Mouse (Mus musculus): ENCODE results near the gene Frmd8.

Frmd8 gene

DNA sequence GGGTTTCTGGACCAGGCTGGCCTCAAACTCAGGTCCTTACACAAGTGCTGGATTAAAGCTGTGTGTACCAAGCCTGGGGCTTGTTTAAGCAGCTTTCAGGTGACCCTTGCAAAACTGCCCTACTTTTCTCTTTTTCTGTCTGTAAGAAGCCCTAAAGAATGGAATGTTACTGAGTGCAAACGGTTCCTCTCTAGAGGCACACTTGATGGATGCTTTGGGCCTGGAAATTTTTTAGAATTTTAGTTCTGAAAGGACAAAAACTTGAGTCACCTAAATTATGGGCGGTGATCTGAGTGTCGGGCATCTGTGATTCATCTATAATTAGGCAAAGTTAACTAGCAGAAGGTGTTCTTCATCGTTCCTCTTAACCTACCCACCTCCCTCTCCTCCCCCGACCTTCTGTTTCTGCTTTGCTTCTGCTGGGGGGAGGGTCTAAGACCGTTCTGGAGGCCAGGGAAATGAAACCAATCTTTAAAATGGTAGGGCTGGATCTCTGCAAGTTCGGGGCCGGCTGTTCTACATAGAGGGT, 70.6 kb downstream of the Frmd8 start:
- in situ Hi-C loops (cut with MboI; ENCODE audit: low pct_unique_long_range_greater_than_20kb in 1 of 2, low sequenced_read_pairs in 2 of 2, unreplicated experiment in 1 of 2): no loop called here

DNA sequence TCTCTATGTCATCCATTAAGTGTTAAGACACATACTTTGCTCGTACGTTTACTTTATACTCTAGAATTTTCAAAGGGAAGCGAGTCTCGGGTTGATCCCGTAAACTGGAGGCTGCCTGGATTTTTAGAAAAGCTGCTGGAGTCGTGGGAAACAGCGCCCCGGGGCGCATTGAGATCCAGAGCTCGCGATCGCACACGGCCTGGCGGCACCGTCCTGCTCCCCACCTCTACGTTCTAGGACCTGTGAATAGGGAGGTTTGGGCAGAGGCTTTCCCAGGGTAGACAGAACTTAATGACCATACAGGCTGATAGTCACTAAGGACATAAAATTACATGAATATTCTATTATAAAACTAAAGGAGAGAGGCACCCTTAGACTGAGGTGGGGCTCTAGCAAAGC, 71.2 kb downstream of the Frmd8 start:
- in situ Hi-C loops (cut with MboI; ENCODE audit: low pct_unique_long_range_greater_than_20kb in 1 of 2, low sequenced_read_pairs in 2 of 2, unreplicated experiment in 1 of 2): no loop called here

- in situ Hi-C loops (cut with MboI; ENCODE audit: low pct_unique_long_range_greater_than_20kb in 1 of 2, low sequenced_read_pairs in 2 of 2, unreplicated experiment in 1 of 2): no loop called here
These were observed 71.8 kb downstream of the Frmd8 start for GRCm38 (mm10) chr19:5803041-5803880.

DNA sequence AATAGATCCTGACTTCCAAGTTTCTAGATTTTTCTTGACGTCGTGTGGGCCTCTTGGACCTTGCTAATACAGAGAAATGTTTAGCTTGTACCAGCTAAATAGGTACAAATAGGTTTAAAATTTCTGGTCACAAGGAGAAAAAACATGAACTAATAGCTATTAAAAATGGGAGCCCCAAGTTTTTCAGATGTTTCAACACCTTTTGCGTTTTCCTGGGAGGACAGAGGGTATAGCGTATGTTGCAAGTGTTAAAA, 72.4 kb downstream of the Frmd8 start:
- in situ Hi-C loops (cut with MboI; ENCODE audit: low pct_unique_long_range_greater_than_20kb in 1 of 2, low sequenced_read_pairs in 2 of 2, unreplicated experiment in 1 of 2): no loop called here

DNA sequence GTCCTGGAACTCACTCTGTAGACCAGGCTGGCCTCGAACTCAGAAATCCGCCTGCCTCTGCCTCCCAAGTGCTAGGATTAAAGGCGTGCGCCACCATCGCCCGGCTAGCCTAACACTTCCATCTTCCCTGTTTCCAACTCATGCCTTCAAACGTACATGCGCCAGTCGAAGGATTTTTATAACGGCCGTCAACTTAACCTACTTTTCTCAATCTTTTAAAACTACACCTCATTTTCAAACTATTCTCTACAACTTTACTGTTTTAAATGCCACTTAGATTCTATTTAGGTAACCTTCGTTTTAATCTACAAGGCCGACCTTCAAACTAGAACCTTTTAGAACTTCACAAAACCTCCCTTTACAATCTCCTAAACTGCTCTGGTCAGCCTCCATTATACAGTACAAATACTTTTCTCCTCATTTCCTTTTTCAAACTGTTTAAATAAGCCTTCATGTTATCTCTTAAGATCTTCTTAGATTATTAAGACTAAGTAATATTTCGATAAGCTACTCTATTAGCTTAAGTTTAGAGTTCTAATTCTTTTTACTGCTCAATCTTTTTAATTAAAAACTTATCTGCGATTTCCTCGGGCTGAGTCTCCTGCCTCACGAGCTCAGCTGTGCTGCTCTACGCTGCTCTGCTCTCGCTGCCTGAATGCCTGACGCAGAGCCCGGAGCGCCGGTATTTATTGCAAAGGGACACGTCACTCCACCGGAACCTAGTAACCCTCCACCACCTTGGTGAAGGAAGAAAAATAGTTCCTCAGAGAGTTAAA, 72.9 kb downstream of the Frmd8 start:
- in situ Hi-C loops (cut with MboI; ENCODE audit: low pct_unique_long_range_greater_than_20kb in 1 of 2, low sequenced_read_pairs in 2 of 2, unreplicated experiment in 1 of 2): no loop called here

- in situ Hi-C loops (cut with MboI; ENCODE audit: low pct_unique_long_range_greater_than_20kb in 1 of 2, low sequenced_read_pairs in 2 of 2, unreplicated experiment in 1 of 2): no loop called here
These were observed 73.6 kb downstream of the Frmd8 start for GRCm38 (mm10) chr19:5801432-5801964.

DNA sequence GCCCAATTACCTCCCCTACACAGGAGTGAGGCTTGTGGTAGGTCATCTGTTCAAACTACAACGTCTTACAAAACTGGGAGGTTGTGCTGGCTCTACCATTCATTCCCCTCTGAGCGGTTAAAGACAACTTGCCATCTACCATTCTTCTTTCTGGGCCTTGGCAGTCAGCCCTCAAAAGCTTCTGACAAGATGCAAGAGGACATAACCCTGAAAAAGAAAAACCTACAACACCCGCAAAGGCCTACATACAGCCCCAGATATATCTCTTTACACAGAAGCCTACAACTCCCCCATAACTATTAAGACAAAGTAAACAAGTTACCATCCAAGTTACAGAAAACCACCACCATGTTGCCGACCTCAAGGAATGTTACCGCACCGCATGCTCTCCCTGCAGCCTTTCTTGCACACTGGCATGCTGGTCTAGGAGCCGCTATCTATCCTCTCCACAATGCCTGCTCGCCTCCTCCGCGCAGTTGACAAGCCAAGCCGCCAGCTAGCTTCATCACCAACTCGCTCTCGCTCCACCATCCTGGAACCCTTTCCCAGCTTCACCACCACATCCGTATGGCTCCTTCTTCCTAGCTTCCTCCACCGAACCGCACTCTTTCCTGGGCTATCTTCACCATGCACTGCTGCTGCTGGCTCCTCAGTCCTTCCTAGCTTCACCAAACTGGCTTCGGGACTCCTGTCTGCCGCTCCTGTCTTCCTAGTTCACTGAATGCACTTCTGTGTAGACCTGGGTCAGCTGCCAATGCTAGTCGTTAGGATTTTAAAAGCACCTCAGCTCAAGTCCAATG, 74.2 kb downstream of the Frmd8 start:
- in situ Hi-C loops (cut with MboI; ENCODE audit: low pct_unique_long_range_greater_than_20kb in 1 of 2, low sequenced_read_pairs in 2 of 2, unreplicated experiment in 1 of 2): no loop called here

GRCm38 (mm10) chr19:5800350-5800631, 74.8 kb downstream of the Frmd8 start:
- in situ Hi-C loops (cut with MboI; ENCODE audit: low pct_unique_long_range_greater_than_20kb in 1 of 2, low sequenced_read_pairs in 2 of 2, unreplicated experiment in 1 of 2): no loop called here
